Mouse (Mus musculus): ENCODE measurements around the gene Xxylt1. TPM values are rescaled to one million over a fixed set of nuclear protein-coding genes. Genes with fewer than 3 reads are reported as not detected.

Gene Xxylt1
- total and polyA plus RNA-seq, 3 experiments, result 21.5 to 45.7 (median 35.1) TPM

GRCm38 (mm10) chr16:30934967-30935690 is 146.1 kb downstream of the Xxylt1 start:
- H3K4me1 ChIP-seq (ENCODE audit: control insufficient read depth in 1 of 2, insufficient read depth in 2 of 2), result peaks cover 47 to 55% of the 10 kb centered on the region in 2 experiments
- peak overlapping the region; percentile 73 for H3K4me2 ChIP-seq (ENCODE audit: insufficient read depth, low read depth, poor library complexity, severe bottlenecking)
- no peak; the same call in none of the 2 replicates for TF ChIP-seq IRF4 (IDR thresholded peaks at IDR 0.05; ENCODE audit: low read depth, low read length)
- no peak for TF ChIP-seq JUND (conservative IDR thresholded peaks at IDR 0.05; ENCODE audit: low read depth, low read length)
- no peak for TF ChIP-seq MAFK (IDR thresholded peaks at IDR 0.05; ENCODE audit: insufficient replicate concordance, low read length)
- no peak for TF ChIP-seq MAZ (IDR thresholded peaks at IDR 0.05; ENCODE audit: low read depth, low read length)
- TF ChIP-seq NRF1 (IDR thresholded peaks at IDR 0.05; ENCODE audit: low read depth, low read length), result no peak
- peak; percentile 58 for TF ChIP-seq EP300 (IDR thresholded peaks at IDR 0.05; ENCODE audit: low read length)
- TF ChIP-seq UBTF (IDR thresholded peaks at IDR 0.05; ENCODE audit: low read depth, low read length), result peak; percentile 3; the same call in 1 of the 2 replicates
- TF ChIP-seq ZC3H11A (IDR thresholded peaks at IDR 0.05; ENCODE audit: low read depth, low read length), result no peak
- peak; percentile 69 for TF ChIP-seq SIN3A (IDR thresholded peaks at IDR 0.05; ENCODE audit: low read length)
- TF ChIP-seq E2F4 (IDR thresholded peaks at IDR 0.05; ENCODE audit: insufficient replicate concordance, low read depth, low read length), result no peak
- no peak for TF ChIP-seq POLR2AphosphoS2 (IDR thresholded peaks at IDR 0.05; ENCODE audit: low read depth, low read length)
- peak; percentile 62 for TF ChIP-seq ELF1 (IDR thresholded peaks at IDR 0.05; ENCODE audit: low read depth, low read length)
- TF ChIP-seq PAX5 (IDR thresholded peaks at IDR 0.05; ENCODE audit: low read length), result no peak
- peak; percentile 45; the same call in 1 of the 2 replicates for TF ChIP-seq ETS1 (conservative IDR thresholded peaks at IDR 0.05; ENCODE audit: low read depth, low read length)
- 0 out of 2 replicates have a peak, but pooled peaks have one; percentile 50 for TF ChIP-seq MEF2A (IDR thresholded peaks at IDR 0.05; ENCODE audit: borderline replicate concordance, low read depth, low read length)
- no peak for TF ChIP-seq CTCF (conservative IDR thresholded peaks at IDR 0.05 in 1 of 2, IDR thresholded peaks at IDR 0.05 in 1 of 2; ENCODE audit: low read depth in 2 of 2, low read length in 2 of 2)
- TF ChIP-seq MXI1 (IDR thresholded peaks at IDR 0.05; ENCODE audit: low read depth, low read length), result no peak; the same call in 1 of the 2 replicates
- no peak for TF ChIP-seq ZKSCAN1 (IDR thresholded peaks at IDR 0.05; ENCODE audit: borderline replicate concordance, low read depth, low read length)
- TF ChIP-seq ZMIZ1 (IDR thresholded peaks at IDR 0.05; ENCODE audit: low read depth, low read length), result no peak
- no peak for TF ChIP-seq RCOR1 (conservative IDR thresholded peaks at IDR 0.05; ENCODE audit: low read depth, low read length)
- no peak for TF ChIP-seq GABPA (IDR thresholded peaks at IDR 0.05; ENCODE audit: insufficient replicate concordance, low read depth, low read length)
- TF ChIP-seq ZNF384 (IDR thresholded peaks at IDR 0.05; ENCODE audit: low read depth, low read length), result peak; percentile 86
- peak; percentile 13; the same call in 1 of the 2 replicates for TF ChIP-seq SMC3 (IDR thresholded peaks at IDR 0.05; ENCODE audit: low read depth, low read length)
- no peak for TF ChIP-seq USF2 (conservative IDR thresholded peaks at IDR 0.05; ENCODE audit: low read depth, low read length)
- peak; percentile 47; the same call in 1 of the 2 replicates for TF ChIP-seq TCF12 (IDR thresholded peaks at IDR 0.05; ENCODE audit: low read depth, low read length)
- TF ChIP-seq MYC (IDR thresholded peaks at IDR 0.05; ENCODE audit: low read depth, low read length), result no peak
- no peak for TF ChIP-seq CHD1 (IDR thresholded peaks at IDR 0.05; ENCODE audit: low read depth, low read length)
- TF ChIP-seq NELFE (IDR thresholded peaks at IDR 0.05; ENCODE audit: low read depth, low read length), result peak; percentile 46; the same call in 1 of the 2 replicates
- TF ChIP-seq MAX (IDR thresholded peaks at IDR 0.05; ENCODE audit: low read length), result no peak
- no peak for TF ChIP-seq HCFC1 (IDR thresholded peaks at IDR 0.05; ENCODE audit: low read depth, low read length)
- TF ChIP-seq KAT2A (IDR thresholded peaks at IDR 0.05; ENCODE audit: insufficient replicate concordance, low read length), result no peak
- TF ChIP-seq USF1 (IDR thresholded peaks at IDR 0.05; ENCODE audit: low read depth, low read length), result no peak
- TF ChIP-seq RAD21 (IDR thresholded peaks at IDR 0.05; ENCODE audit: low read depth, low read length), result peak; percentile 3
- peak; percentile 48 for TF ChIP-seq BHLHE40 (IDR thresholded peaks at IDR 0.05; ENCODE audit: low read depth, low read length)
- no peak for TF ChIP-seq JUN (IDR thresholded peaks at IDR 0.05; ENCODE audit: insufficient read depth, low read depth, low read length)
- TF ChIP-seq POLR2A (IDR thresholded peaks at IDR 0.05; ENCODE audit: low read depth, low read length), result peak; percentile 65; the same call in 1 of the 2 replicates
- TF ChIP-seq CHD2 (IDR thresholded peaks at IDR 0.05; ENCODE audit: low read length), result no peak
- peak; percentile 70 for TF ChIP-seq TBP (conservative IDR thresholded peaks at IDR 0.05; ENCODE audit: low read depth, low read length)
- peak overlapping the region; percentile 78 for H3K9ac ChIP-seq (ENCODE audit: insufficient read depth, low read depth)
- peaks cover 0 to 19% of the 10 kb centered on the region in 2 experiments for H3K36me3 ChIP-seq (replicated peaks in 1 of 2; ENCODE audit: control insufficient read depth in 1 of 2, insufficient read depth in 1 of 2, low read length in 1 of 2)
- in situ Hi-C loops (cut with MboI; ENCODE audit: low pct_ligation_motif_present, low pct_unique_long_range_greater_than_20kb, low sequenced_read_pairs) (loop anchor here (10.0 kb wide), 1 partner anchor 110 kb away; no protein-coding TSS in a partner anchor), dilution Hi-C loops (cut with MboI; ENCODE audit: extremely low pct_ligation_motif_present, extremely low pct_unique_long_range_greater_than_20kb, low sequenced_read_pairs) (no loop called here)
- peaks cover 5% of the 10 kb centered on the region for H3K9me3 ChIP-seq (replicated peaks; ENCODE audit: low read length)
- no peaks in the 10 kb centered on the region for H3K79me2 ChIP-seq (replicated peaks; ENCODE audit: control insufficient read depth, extremely low read depth, insufficient read depth, poor library complexity, severe bottlenecking)
- peak overlapping the region; percentile 98 for H3K27ac ChIP-seq (ENCODE audit: insufficient read depth, low read depth)
- peak overlapping the region; percentile 46 to 60 (median 51) for H3K4me3 ChIP-seq (replicated peaks in 1 of 3; ENCODE audit: low read depth in 2 of 3, low read length in 2 of 3, poor library complexity in 1 of 3)
- H3K27me3 ChIP-seq (replicated peaks), result no peaks in the 10 kb centered on the region
- peak; percentile 89 for DNase-seq (ENCODE audit: extremely low read depth)
